Mouse (Mus musculus): Measurements from ENCODE around the gene Rbfox3.

Rbfox3 gene

GRCm38 (mm10) chr11:118878605-118879245, 32.7 kb downstream of the Rbfox3 start:
- no peak for DNase-seq

GRCm38 (mm10) chr11:118875243-118875897, 36.0 kb downstream of the Rbfox3 start:
- no peak for DNase-seq

- no peak for DNase-seq
These were observed 36.8 kb downstream of the Rbfox3 start for GRCm38 (mm10) chr11:118874487-118875095.

- no peak for DNase-seq
These were observed 37.4 kb downstream of the Rbfox3 start for GRCm38 (mm10) chr11:118874022-118874421.

GRCm38 (mm10) chr11:118871527-118871926, 39.9 kb downstream of the Rbfox3 start:
- no peak for DNase-seq

GRCm38 (mm10) chr11:118863360-118863759, 48.0 kb downstream of the Rbfox3 start:
- no peak for DNase-seq

- peak; percentile 12 to 69 for DNase-seq
These were observed 49.5 kb downstream of the Rbfox3 start for GRCm38 (mm10) chr11:118861801-118862431.

- DNase-seq, result peak; percentile 3 to 46
These were observed 50.2 kb downstream of the Rbfox3 start for GRCm38 (mm10) chr11:118861246-118861645.

- no peak for DNase-seq
These were observed 50.6 kb downstream of the Rbfox3 start for GRCm38 (mm10) chr11:118860812-118861211.

- no peak for DNase-seq
These were observed 51.6 kb downstream of the Rbfox3 start for GRCm38 (mm10) chr11:118859839-118860238.

- DNase-seq, result no peak
These were observed 53.1 kb downstream of the Rbfox3 start for GRCm38 (mm10) chr11:118858305-118858704.

- no peak for DNase-seq
These were observed 60.0 kb downstream of the Rbfox3 start for GRCm38 (mm10) chr11:118851391-118851790.

GRCm38 (mm10) chr11:118847986-118848385, 63.4 kb downstream of the Rbfox3 start:
- DNase-seq, result no peak

GRCm38 (mm10) chr11:118840992-118841391, 70.4 kb downstream of the Rbfox3 start:
- no peak for DNase-seq

- no peak for DNase-seq
These were observed 73.2 kb downstream of the Rbfox3 start for GRCm38 (mm10) chr11:118838167-118838566.

- DNase-seq, result no peak
These were observed 74.5 kb downstream of the Rbfox3 start for GRCm38 (mm10) chr11:118836889-118837288.

GRCm38 (mm10) chr11:118832793-118833481, 78.5 kb downstream of the Rbfox3 start:
- DNase-seq, result peak; percentile 25 to 70

GRCm38 (mm10) chr11:118831730-118832129, 79.7 kb downstream of the Rbfox3 start:
- DNase-seq, result no peak

GRCm38 (mm10) chr11:118825280-118826094, 85.9 kb downstream of the Rbfox3 start:
- peak; percentile 61 to 78 for DNase-seq

- DNase-seq, result no peak
These were observed 90.0 kb downstream of the Rbfox3 start for GRCm38 (mm10) chr11:118821353-118821752.

- no peak for DNase-seq
These were observed 92.9 kb downstream of the Rbfox3 start for GRCm38 (mm10) chr11:118818528-118818927.

- no peak for DNase-seq
These were observed 96.3 kb downstream of the Rbfox3 start for GRCm38 (mm10) chr11:118815118-118815517.

Measured in kidney, postnatal 25 days (tissue).